8 mouse cellular contexts compared by ENCODE assay signal in the genomic region with DNA sequence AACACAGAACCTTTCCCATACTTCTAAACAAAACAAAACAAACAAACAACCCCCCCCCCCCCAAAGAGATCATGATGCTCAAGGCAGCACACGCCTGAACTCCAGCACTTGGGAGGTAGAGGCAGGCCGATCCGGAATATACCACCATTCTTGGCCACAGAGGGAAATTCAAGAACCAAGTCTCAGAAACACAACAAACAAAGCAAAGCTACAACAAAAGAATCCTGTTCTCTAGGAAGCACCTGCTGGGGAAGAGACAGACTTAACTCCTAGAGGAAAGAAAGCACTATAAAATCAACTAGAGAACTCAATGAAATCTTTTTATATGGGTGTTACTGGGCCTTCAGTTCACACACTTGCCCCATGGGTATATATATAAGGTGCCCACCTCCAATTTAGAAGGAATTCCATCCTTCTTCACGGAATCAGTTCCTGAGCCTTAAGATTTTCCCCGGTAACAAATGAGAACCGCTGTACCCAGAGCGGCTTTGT.
DNase-seq lines count a peak whose midpoint lies in the region; ATAC-seq and TF ChIP-seq lines count a peak whose summit lies in the region.

No protein-coding gene starts in this region.

- no peaks in the 10 kb centered on the region for H3K27me3 ChIP-seq in ES-Bruce4 (ENCODE audit: control insufficient read depth, insufficient read depth, low read length, poor library complexity, severe bottlenecking)
- no peaks in the 10 kb centered on the region for H3K27me3 ChIP-seq in heart, embryonic 16.5 days (ENCODE audit: control insufficient read depth, insufficient read depth, low read length)

- no peak for TF ChIP-seq EP300 in ES-Bruce4 (IDR thresholded peaks at IDR 0.05; ENCODE audit: insufficient read depth, low read depth, low read length)

- no peak for TF ChIP-seq POLR2A in ES-Bruce4 (IDR thresholded peaks at IDR 0.05; ENCODE audit: insufficient read depth, low read length)

- peak; percentile 35 for DNase-seq in heart, adult 11 months
- no peak for DNase-seq in heart, postnatal 36 days
- peak; percentile 14 for DNase-seq in mesoderm, embryonic 11.5 days (ENCODE audit: low read depth, low spot score)
- DNase-seq in urinary bladder, postnatal 10 days (ENCODE audit: low spot score) = no peak
- DNase-seq in urinary bladder, adult 18-20 months (ENCODE audit: low spot score in 2 of 2) = no peak
- DNase-seq in adrenal gland, adult 18-20 months (ENCODE audit: low spot score in 2 of 2) = no peak

- H3K4me2 ChIP-seq in heart, embryonic 16.5 days (ENCODE audit: low read depth, low read length) = peak overlapping the region; percentile 80

- WGBS in heart, embryonic 16.5 days = 49% methylated on average over 7 of the region's 7 CpGs

- H3K4me1 ChIP-seq in ES-Bruce4 (ENCODE audit: control insufficient read depth, insufficient read depth, low read length) = peaks cover 8% of the 10 kb centered on the region
- peaks cover 22% of the 10 kb centered on the region for H3K4me1 ChIP-seq in heart, embryonic 16.5 days (ENCODE audit: control insufficient read depth, insufficient read depth, low read length)

- H3K9me3 ChIP-seq in ES-Bruce4 (replicated peaks; ENCODE audit: control insufficient read depth, insufficient read depth, low read length, poor library complexity, severe bottlenecking) = no peaks in the 10 kb centered on the region
- no peaks in the 10 kb centered on the region for H3K9me3 ChIP-seq in heart, embryonic 16.5 days (replicated peaks; ENCODE audit: control insufficient read depth, low read length)

- peak overlapping the region; percentile 89 for H3K9ac ChIP-seq in ES-Bruce4 (ENCODE audit: low read depth, poor library complexity, severe bottlenecking)
- no peak overlapping the region; the same call in 1 of the 2 replicates for H3K9ac ChIP-seq in heart, embryonic 16.5 days (ENCODE audit: low read length)

- no peak for ATAC-seq in heart, embryonic 16.5 days (replicated peaks; ENCODE audit: extremely low read depth, insufficient read depth, low FRiP score)

- intact Hi-C loops in heart, postnatal 36 days (cut with DNase I) = loop anchor here (2.0 to 5.0 kb wide), 2 partner anchors 52 to 146 kb away; a partner anchor contains a TSS

- peak overlapping the region; percentile 64 for H3K4me3 ChIP-seq in ES-Bruce4 (ENCODE audit: low read depth, low read length)
- no peak overlapping the region for H3K4me3 ChIP-seq in heart, embryonic 16.5 days (ENCODE audit: low read length)

- no peak for TF ChIP-seq CTCF in ES-Bruce4 (IDR thresholded peaks at IDR 0.05; ENCODE audit: low read depth, low read length)

- no peaks in the 10 kb centered on the region for H3K36me3 ChIP-seq in ES-Bruce4 (ENCODE audit: control insufficient read depth, insufficient read depth, low read length, poor library complexity, severe bottlenecking)
- no peaks in the 10 kb centered on the region for H3K36me3 ChIP-seq in heart, embryonic 16.5 days (ENCODE audit: control insufficient read depth, insufficient read depth)

- peak overlapping the region; percentile 83 for H3K27ac ChIP-seq in ES-Bruce4 (ENCODE audit: insufficient read depth, low read length)
- peak overlapping the region; percentile 85 for H3K27ac ChIP-seq in heart, embryonic 16.5 days (ENCODE audit: low read length)

Comparison
In these comparisons a context has a peak if more than half of its experiments do, and no peak if none do; other contexts are left out.
1. DNase-seq: peak in heart, adult 11 months (single experiment) and mesoderm, embryonic 11.5 days (single experiment); none in heart, postnatal 36 days (0 of 2), urinary bladder, postnatal 10 days (single experiment), urinary bladder, adult 18-20 months (0 of 2) and adrenal gland, adult 18-20 months (0 of 2).